Mouse (Mus musculus) stomach, postnatal 0 days (tissue): ENCODE data around the gene Meis1.

Source experiments
- CTCF ChIP-seq: IDR thresholded peaks from 2 replicates; pipeline ENCODE4 v1.5.1; 2016; ENCODE audit warnings: antibody characterized with exemption, low read depth, mild to moderate bottlenecking, moderate library complexity
- EP300 ChIP-seq: optimal IDR thresholded peaks from 2 replicates; pipeline ENCODE3; 2016; ENCODE audit warnings: antibody characterized with exemption

- TF ChIP-seq CTCF (no peak), EP300 (no peak)
These were observed 17.9 kb upstream of the Meis1 start for GRCm38 (mm10) chr11:19036595-19037166.
